Mouse (Mus musculus) testis, adult 2 months (tissue): ENCODE results near the gene Olfr1424.

ENCODE experiments used
- CTCF ChIP-seq: fragments of 200-500 bp; IDR thresholded peaks from 2 replicates; pipeline ENCODE4 v1.5.1; 2012; ENCODE audit warnings: low read depth, mild to moderate bottlenecking, inconsistent platforms, low read length, moderate library complexity; ENCODE audit not compliant: control insufficient read depth, insufficient read depth, insufficient replicate concordance
- POLR2A ChIP-seq: fragments of 200-500 bp; IDR thresholded peaks from 2 replicates; pipeline ENCODE4 v1.6.1; 2012; ENCODE audit warnings: low read depth, mild to moderate bottlenecking, inconsistent platforms, low read length, moderate library complexity; ENCODE audit not compliant: control insufficient read depth

DNA sequence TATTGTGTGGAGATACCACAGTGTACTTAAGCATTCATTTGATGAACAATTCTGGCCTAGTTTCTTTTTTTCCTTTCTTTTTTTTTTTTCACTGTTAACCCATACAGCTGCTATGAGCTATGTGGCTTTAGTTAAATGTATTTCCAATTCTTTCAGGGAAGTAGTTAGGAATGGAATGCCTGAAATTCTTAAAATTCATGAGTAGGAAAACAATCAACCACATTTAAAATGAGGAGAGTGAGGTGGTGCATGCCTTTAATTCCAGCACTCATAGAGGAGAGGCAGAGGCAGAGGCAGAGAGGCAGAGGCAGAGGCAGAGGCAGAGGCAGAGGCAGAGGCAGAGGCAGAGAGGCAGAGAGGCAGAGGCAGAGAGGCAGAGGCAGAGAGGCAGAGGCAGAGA is 24.8 kb downstream of the Olfr1424 start:
- no peak for TF ChIP-seq CTCF
- TF ChIP-seq POLR2A, result no peak
